Mouse (Mus musculus) C2C12 (cell line): ENCODE results near the gene Ccdc151. TPM values are rescaled to one million over a fixed set of nuclear protein-coding genes. Genes with fewer than 3 reads are reported as not detected.
A peak's percentile ranks its signal among the peaks of the same experiment; 100 is the strongest.

Experiments
- H3K27me3 ChIP-seq: one replicate; pipeline ENCODE4 v1.6.1; 2011; ENCODE audit not compliant: control insufficient read depth, insufficient read depth, insufficient read length
- H3K36me3 ChIP-seq: one replicate; pipeline ENCODE4 v1.6.1; 2011; ENCODE audit not compliant: control insufficient read depth, insufficient read depth
- H3K4me3 ChIP-seq: one replicate; pipeline ENCODE4 v1.5.1; 2011; ENCODE audit warnings: mild to moderate bottlenecking, control low read depth; ENCODE audit not compliant: poor library complexity, insufficient read depth, severe bottlenecking
- H3K79me2 ChIP-seq: one replicate; pipeline ENCODE4 v1.6.1; 2011; ENCODE audit not compliant: control insufficient read depth, insufficient read depth
- H3K79me3 ChIP-seq: one replicate; pipeline ENCODE4 v1.6.1; 2011; ENCODE audit warnings: low read depth, control low read depth
- H3ac ChIP-seq: one replicate; pipeline ENCODE3; 2011; ENCODE audit warnings: low read depth; ENCODE audit not compliant: control insufficient read depth, insufficient read length
- CEBPB ChIP-seq: IDR thresholded peaks from one replicate; pipeline ENCODE4 v1.6.1; 2011; ENCODE audit warnings: low read depth, mild to moderate bottlenecking, control low read depth, moderate library complexity
- CTCF ChIP-seq: IDR thresholded peaks from one replicate; pipeline ENCODE4 v1.5.1; 2011; ENCODE audit not compliant: control insufficient read depth, insufficient read depth, insufficient read length
- FOSL1 ChIP-seq: IDR thresholded peaks from one replicate; pipeline ENCODE4 v1.8.0; 2011; ENCODE audit warnings: mild to moderate bottlenecking, low read length; ENCODE audit not compliant: poor library complexity, insufficient read depth, severe bottlenecking
- MAX ChIP-seq: IDR thresholded peaks from one replicate; pipeline ENCODE4 v1.6.1; 2011; ENCODE audit warnings: mild to moderate bottlenecking, control low read depth
- MYOD1 ChIP-seq: IDR thresholded peaks from one replicate; pipeline ENCODE4 v1.6.1; 2011; ENCODE audit warnings: low read depth; ENCODE audit not compliant: control insufficient read depth, insufficient read length
- MYOG ChIP-seq: IDR thresholded peaks from one replicate; pipeline ENCODE4 v1.6.1; 2011; ENCODE audit not compliant: control insufficient read depth, insufficient read length; ENCODE audit errors: extremely low read depth
- USF1 ChIP-seq: IDR thresholded peaks from one replicate; pipeline ENCODE4 v1.6.1; 2011; ENCODE audit warnings: low read depth, mild to moderate bottlenecking, control low read depth, moderate library complexity
- polyA plus RNA-seq: library from polyadenylated mRNA; unstranded; fragments of >200 nt; fragmentation: generic; extraction: Trizol; gene quantifications from one replicate; pipeline ENCODE4 v1.2.1, GENCODE M21; 2012; ENCODE audit warnings: missing spikeins

Ccdc151 gene
- polyA plus RNA-seq, 1 experiment, result 0.21 TPM

DNA sequence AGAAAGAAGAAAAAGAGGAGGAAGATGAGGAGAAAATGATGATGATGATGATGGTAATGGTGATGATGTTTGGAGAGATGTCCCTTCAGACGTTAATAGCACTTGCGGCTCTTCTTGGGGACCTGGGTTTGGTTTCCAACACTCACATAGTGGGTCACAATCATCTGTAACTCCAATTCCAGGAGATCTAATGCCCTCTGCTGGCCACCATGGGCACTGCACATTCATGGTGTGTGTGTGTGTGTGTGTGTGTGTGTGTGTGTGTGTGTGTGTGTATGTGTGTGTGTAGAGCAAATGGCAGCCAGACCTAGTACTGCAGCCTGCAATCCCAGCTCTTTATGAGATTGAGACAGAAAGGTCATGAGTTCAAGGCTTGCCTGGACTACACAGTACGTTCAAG is 50.5 kb downstream of the Ccdc151 start:
- TF ChIP-seq MAX, result no peak
- no peak for TF ChIP-seq MYOD1
- TF ChIP-seq CEBPB, result no peak
- no peak for TF ChIP-seq CTCF
- no peak for TF ChIP-seq USF1
- TF ChIP-seq MYOG, result no peak
- no peak for TF ChIP-seq FOSL1
- H3K4me3 ChIP-seq, result no peak overlapping the region
- H3K79me3 ChIP-seq, result no peaks in the 10 kb centered on the region
- H3K79me2 ChIP-seq, result no peaks in the 10 kb centered on the region
- no peaks in the 10 kb centered on the region for H3K27me3 ChIP-seq
- H3K36me3 ChIP-seq, result no peaks in the 10 kb centered on the region
- no peak overlapping the region for H3ac ChIP-seq

DNA sequence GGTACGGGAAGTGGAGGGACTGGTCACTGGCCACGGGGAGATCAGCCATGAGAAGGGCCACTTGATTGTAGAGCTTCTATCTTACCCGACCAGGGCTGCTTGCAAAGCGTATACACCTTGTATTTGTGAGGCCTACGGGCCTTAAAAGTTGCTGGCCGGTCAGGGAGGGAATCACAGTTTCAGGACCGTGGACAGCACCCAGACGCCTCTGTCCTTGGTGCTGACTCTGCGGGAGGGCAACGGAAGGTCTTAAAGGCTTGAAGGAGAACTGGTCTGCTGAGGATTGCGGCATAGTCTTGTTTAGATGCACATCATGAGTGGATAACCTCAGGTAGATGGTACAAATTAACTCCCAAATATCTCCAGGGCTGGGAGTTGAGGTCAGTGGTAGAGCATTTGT is 52.1 kb downstream of the Ccdc151 start:
- TF ChIP-seq CTCF (no peak), MAX (peak; percentile 83), MYOG (no peak)
- no peak overlapping the region for H3ac ChIP-seq
- H3K4me3 ChIP-seq, result no peak overlapping the region
- no peaks in the 10 kb centered on the region for H3K79me3 ChIP-seq
- no peaks in the 10 kb centered on the region for H3K79me2 ChIP-seq
- no peaks in the 10 kb centered on the region for H3K27me3 ChIP-seq
- no peaks in the 10 kb centered on the region for H3K36me3 ChIP-seq

DNA sequence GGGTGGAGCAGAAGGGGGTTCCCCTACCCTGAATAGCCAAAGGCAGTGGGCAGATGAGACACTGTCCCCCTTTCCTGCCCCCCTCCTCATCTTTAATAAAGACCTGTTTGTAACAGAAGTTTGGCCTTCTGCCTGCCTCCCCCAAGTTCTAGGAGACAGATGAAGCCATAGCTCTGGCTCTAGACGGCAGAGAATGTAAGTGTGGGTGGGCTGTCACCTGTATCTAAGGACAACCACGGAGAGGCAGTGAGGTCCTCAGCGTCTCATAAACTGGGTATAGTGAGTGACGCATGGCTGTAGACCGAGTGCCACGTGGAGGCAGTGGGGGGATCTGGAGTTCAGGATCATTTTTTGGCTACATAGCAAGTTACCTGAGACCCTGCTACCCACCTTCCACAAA is 53.6 kb downstream of the Ccdc151 start:
- H3K79me3 ChIP-seq, result no peaks in the 10 kb centered on the region
- H3ac ChIP-seq, result no peak overlapping the region
- TF ChIP-seq CEBPB (no peak), FOSL1 (no peak), MYOD1 (no peak), CTCF (no peak), MAX (no peak), MYOG (no peak), USF1 (no peak)
- H3K36me3 ChIP-seq, result no peaks in the 10 kb centered on the region
- H3K4me3 ChIP-seq, result no peak overlapping the region
- no peaks in the 10 kb centered on the region for H3K27me3 ChIP-seq
- H3K79me2 ChIP-seq, result no peaks in the 10 kb centered on the region

DNA sequence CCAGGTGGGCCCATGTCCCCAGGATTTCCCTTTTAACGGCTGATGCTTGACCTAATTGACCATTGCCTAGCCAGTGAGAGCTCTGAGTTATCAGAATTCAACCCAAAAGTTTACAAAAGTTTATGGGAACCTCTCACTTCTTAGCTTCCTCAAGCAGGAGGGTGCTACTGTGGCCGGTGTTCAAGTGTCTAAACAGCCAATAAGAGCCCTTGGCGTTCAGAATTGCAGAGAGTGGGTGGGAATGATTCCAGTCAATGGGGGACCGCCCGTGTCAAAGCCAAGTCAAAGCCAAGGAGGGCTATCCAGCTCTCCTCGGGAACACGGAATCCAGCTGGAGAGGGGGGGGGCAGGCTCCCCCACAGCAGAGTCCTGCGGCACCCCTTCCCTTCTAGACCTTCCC is 54.3 kb downstream of the Ccdc151 start:
- Histone ChIP-seq H3K36me3 (no peaks in the 10 kb centered on the region), H3K4me3 (no peak overlapping the region), H3ac (no peak overlapping the region), H3K79me3 (no peaks in the 10 kb centered on the region), H3K79me2 (no peaks in the 10 kb centered on the region), H3K27me3 (no peaks in the 10 kb centered on the region)
- TF ChIP-seq MYOD1 (no peak), FOSL1 (no peak), MYOG (no peak), USF1 (no peak)

DNA sequence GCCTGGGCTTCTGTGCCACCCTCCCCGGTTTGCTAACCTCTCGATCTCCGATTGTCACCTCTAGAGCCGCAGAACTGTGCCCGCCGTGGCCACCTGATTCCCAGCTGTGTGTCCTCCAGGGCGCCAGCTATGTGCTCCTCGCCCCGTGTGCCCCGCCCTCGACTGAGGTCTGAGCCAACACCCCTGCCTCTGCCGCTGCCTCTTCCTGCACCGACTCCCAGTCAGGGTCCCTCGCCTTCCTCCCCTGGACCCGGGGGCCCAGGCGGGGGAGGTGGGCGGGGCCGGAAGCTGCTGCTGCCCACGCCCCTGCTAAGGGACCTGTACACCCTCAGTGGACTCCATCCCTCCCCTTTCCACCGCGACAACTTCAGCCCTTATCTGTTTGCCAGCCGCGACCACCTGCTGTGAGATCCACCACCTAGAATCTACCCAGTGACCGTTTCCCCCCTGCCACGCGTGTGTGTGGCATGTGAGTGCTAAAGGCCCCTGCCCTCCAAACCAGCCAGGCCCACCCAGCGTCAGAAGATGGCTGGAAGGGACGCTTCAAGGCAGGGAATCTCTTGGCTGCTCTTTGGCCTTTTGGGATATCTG is 54.8 kb downstream of the Ccdc151 start:
- Histone ChIP-seq H3ac (no peak overlapping the region), H3K79me3 (no peaks in the 10 kb centered on the region), H3K79me2 (no peaks in the 10 kb centered on the region), H3K36me3 (no peaks in the 10 kb centered on the region), H3K27me3 (no peaks in the 10 kb centered on the region), H3K4me3 (no peak overlapping the region)
- TF ChIP-seq USF1 (no peak), MAX (no peak), CEBPB (no peak), MYOD1 (no peak), MYOG (no peak), CTCF (no peak), FOSL1 (no peak)

DNA sequence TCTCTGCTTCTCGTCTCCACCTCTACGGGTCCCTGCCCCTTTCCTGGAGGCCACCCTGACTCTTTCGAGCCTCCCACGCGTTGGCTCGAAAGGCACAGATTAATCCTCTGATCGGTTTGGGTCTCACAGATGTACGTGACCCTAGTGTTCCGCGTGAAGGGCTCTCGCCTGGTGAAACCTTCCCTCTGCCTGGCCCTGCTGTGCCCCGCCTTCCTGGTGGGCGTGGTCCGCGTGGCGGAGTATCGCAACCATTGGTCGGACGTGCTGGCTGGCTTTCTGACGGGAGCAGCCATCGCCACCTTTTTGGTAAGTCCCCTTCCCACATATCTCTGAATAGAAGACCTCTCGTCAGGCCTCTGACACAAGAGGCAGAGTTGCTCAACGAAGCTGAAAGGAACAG is 58.2 kb downstream of the Ccdc151 start:
- TF ChIP-seq CTCF (no peak), MYOG (no peak), FOSL1 (no peak), USF1 (no peak), CEBPB (no peak), MYOD1 (no peak), MAX (no peak)
- Histone ChIP-seq H3K79me2 (no peaks in the 10 kb centered on the region), H3ac (no peak overlapping the region), H3K4me3 (no peak overlapping the region), H3K36me3 (no peaks in the 10 kb centered on the region), H3K27me3 (no peaks in the 10 kb centered on the region), H3K79me3 (no peaks in the 10 kb centered on the region)
